Mouse (Mus musculus) monocyte, adult 2 months (primary cell): ENCODE results near the gene Sec61a2.

Experiments
- DNase-seq, 2 experiments: peaks; one replicate each; pipeline ENCODE4 v3.0.0; 2022; ENCODE audit warnings: low spot score in 2 of 2, low read depth in 1 of 2

Gene Sec61a2

GRCm38 (mm10) chr2:5889412-5889811 is 5.8 kb downstream of the Sec61a2 start:
- no peak for DNase-seq

GRCm38 (mm10) chr2:5888865-5889264 is 6.4 kb downstream of the Sec61a2 start:
- no peak for DNase-seq

GRCm38 (mm10) chr2:5877446-5877845 is 17.8 kb downstream of the Sec61a2 start:
- DNase-seq: no peak

- no peak for DNase-seq
These were observed 25.5 kb downstream of the Sec61a2 start for GRCm38 (mm10) chr2:5869746-5870145.

- DNase-seq: no peak
These were observed 27.6 kb downstream of the Sec61a2 start for GRCm38 (mm10) chr2:5867681-5868080.

- DNase-seq: no peak
These were observed 32.4 kb downstream of the Sec61a2 start, which contains the start of gene Gm13199 for GRCm38 (mm10) chr2:5862834-5863233. TSS of gene Gm13199 (minus strand) at chr2:5862934.

GRCm38 (mm10) chr2:5851866-5852265 is 43.4 kb downstream of the Sec61a2 start:
- DNase-seq: no peak

- no peak for DNase-seq
These were observed 44.1 kb downstream of the Sec61a2 start for GRCm38 (mm10) chr2:5851116-5851515.

- no peak for DNase-seq
These were observed 49.4 kb downstream of the Sec61a2 start for GRCm38 (mm10) chr2:5845826-5846225.

- peak; percentile 58 to 74 for DNase-seq
These were observed 50.2 kb downstream of the Sec61a2 start, which contains the start of the genes Nudt5 and Cdc123 for GRCm38 (mm10) chr2:5844873-5845631. TSS of gene Nudt5 (plus strand) at chr2:5845019. TSS of gene Cdc123 (minus strand) at chr2:5845164.

- DNase-seq: no peak
These were observed 50.9 kb downstream of the Sec61a2 start for GRCm38 (mm10) chr2:5844181-5844872.

GRCm38 (mm10) chr2:5840815-5841214 is 54.4 kb downstream of the Sec61a2 start:
- DNase-seq: no peak

GRCm38 (mm10) chr2:5825265-5825913 is 69.8 kb downstream of the Sec61a2 start:
- DNase-seq: no peak

- DNase-seq: no peak
These were observed 70.5 kb downstream of the Sec61a2 start for GRCm38 (mm10) chr2:5824685-5825084.

GRCm38 (mm10) chr2:5824213-5824612 is 71.0 kb downstream of the Sec61a2 start:
- DNase-seq: no peak

- DNase-seq: no peak
These were observed 72.8 kb downstream of the Sec61a2 start for GRCm38 (mm10) chr2:5822449-5822848.

- DNase-seq: no peak
These were observed 74.0 kb downstream of the Sec61a2 start for GRCm38 (mm10) chr2:5821264-5821663.
